Mouse (Mus musculus) G1E-ER4 (cell line): ENCODE data around the gene Exoc2. TPM values are rescaled to one million over a fixed set of nuclear protein-coding genes. Genes with fewer than 3 reads are reported as not detected.

Experiments used
- GATA1 ChIP-seq: IDR thresholded peaks from one replicate; pipeline ENCODE4 v1.8.0; 2012; ENCODE audit warnings: low read length, inconsistent platforms
- polyA plus RNA-seq: library from polyadenylated mRNA; stranded (reverse); fragments of >175 nt; gene quantifications from 2 replicates; pipeline ENCODE4 v1.2.3, GENCODE M21; 2012

Gene Exoc2
- polyA plus RNA-seq, 1 experiment: 6.0 TPM

DNA sequence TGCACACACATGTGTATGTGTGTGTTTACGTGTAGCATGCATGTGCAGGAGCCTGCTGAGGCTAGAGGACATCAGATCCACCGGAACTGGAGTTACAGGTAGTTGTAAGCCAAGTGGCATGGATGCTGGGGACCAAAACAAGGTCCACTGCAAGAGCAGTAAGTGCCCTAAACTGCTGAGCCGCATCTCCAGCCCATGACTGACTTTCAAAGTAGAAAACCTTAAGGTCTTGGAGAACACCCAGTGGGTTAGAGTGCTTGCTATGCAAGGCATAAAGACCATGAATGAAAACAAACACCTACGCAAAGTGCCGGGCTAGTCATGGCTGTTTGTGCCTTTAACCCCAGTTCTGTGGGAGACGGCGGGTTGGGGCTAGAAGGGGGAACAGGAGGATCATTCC is 147.4 kb downstream of the Exoc2 start:
- no peak for TF ChIP-seq GATA1

DNA sequence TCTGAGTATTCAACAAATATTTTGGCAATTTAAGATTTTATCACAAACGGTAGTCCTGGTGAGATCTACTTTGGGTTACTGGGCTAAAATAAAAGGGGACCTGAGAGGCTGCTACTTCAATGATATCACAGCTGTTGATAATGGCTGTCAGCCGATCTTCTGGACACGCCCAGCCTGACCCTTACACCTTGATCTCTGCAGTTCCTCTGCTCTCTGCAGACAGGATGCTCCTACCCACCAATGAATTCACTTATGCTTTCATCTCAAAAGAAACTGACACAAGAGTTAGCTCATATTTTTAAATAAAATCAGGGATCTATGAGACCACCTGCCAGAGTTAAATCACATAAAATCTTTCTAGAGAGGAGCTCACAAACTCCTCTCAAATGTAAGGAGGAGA is 149.0 kb downstream of the Exoc2 start:
- no peak for TF ChIP-seq GATA1

DNA sequence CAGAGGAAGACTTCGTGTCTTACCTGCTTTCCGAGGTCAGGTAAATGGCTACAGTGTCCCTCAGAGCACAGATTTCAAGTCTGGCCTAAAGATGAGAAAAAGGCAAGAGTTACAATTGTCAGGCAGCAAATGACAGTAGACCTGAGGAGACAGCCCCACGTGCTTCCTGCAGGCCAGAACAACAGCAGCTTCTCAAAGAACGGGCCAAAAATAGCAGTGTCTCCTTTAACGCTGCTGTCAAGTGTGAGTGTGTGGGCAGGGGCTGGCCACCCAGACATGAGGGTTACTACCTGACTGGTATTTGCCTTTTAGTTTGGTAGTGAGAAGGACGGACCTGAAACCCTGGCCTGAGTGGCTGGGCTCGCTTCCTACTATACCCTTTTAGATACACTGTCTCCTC is 153.3 kb downstream of the Exoc2 start:
- TF ChIP-seq GATA1: no peak

DNA sequence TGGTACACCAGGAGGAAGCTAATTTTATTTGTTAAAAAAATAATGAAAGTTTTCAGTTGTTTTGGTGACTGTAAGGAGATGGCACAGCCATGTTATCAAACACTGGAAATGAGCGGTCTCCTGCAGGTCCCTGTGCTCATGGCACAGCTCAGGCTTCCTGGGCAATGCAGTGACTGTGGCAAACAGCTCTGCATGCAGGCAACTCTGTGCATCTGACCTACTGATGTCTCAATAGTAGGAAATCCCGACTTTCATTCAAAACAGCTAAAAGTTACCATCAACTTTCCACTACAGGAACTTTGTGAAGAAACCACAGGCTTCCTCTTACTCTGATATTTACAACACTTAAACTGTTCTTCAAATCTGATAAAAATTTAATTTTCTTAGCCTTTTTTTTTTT is 154.0 kb downstream of the Exoc2 start:
- no peak for TF ChIP-seq GATA1

DNA sequence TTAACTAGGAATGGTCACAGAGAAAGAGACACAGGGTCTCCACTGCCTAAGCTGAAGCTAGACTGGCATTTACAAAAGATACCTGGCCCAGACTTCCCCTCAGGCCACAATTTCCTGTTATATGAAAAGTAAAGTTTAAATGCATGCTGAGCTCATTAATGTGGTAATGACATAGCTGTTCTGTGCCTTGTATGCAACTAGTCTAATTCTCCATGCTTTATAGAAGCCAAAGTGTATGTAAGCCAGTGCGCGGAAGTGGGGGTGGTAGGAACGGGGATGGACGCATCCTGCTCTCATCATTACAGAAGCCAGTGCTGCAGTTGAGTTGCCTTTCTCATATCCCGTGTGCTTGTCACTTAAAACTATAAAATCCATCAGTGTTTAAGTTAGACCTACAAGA is 156.5 kb downstream of the Exoc2 start:
- no peak for TF ChIP-seq GATA1

DNA sequence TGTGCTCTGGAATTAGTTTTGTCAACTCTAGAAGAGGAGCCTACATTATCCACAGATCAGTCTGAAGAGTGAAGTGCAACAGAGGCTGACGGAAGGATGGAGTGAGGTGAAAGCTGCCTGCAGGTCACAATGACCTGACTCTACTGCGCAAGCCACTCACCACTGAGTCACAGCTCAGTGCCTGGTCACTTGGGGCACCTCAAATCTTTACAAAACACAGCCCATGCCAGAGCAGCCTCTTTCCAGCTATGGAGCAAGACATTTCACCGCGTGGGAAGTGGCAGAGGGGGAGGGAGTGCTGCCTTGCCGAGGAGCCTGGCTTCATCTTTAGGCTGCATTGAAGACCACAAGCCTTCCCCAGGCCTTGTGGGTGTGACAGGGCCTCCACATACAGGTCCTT is 159.6 kb downstream of the Exoc2 start:
- no peak for TF ChIP-seq GATA1

DNA sequence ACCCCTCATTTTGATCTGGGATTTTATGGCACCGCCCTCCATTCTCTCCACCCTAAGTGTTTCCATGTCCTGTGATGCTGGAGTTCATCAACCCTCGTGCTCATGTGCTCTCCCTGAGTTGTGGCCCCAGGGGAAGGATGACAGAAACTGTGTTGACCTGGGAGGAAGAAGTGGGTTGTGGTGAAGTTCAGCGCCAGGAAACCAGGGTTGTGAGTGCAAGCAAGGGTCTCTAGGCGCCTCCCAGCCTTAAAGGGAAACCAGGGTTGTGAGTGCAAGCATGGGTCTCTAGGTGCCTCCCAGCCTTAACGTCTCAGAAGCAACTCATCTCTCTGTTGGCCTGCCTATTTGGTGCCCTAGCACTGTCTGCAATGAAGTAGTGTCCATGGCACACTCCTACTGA is 160.4 kb downstream of the Exoc2 start:
- no peak for TF ChIP-seq GATA1

DNA sequence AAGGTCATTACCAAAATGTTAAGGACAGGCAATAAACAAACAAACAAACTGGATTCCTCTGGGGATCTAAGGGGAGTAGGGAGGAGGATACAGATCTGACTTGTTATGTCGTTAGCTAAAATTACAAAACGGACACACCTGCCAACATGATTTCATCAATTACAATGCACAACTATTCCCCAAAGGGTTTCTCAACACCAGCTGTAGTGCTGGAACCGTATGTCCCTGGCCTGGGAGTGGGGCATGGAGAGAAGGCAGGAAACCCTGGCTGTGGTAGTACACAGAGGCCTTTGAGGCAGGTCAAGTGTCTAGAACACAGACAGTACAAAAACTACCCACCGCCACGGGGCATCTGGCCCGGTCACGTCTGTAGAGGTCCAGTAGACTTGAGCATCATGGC is 164.7 kb downstream of the Exoc2 start:
- no peak for TF ChIP-seq GATA1

DNA sequence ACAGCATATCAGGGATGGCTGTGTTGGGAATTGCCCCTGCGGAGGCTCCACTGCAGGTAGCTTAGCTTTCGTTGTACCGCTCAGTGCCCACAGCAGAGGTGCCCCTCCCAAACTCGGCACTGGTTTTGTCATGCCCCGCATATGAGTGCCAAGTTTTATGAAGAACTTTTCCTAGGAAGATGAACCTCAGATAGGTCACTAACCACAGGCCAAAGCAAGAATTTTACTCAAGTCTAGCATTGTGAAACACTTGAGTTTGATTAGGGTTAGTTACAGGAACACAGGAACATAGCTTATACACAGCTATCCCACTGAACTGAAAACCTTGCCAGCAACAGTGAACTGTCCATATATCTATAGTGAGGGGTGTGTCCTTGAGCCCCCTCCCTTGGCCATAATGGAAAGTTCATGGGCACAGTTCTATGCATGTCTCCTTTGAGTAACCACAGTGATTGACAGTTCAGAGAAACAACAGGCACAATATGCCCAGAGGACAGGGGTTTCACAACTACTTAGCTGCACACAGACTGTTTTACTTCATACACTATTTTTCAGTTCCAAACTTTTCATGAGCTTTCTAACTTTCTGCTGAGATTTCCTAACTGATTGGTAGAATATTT is 171.4 kb downstream of the Exoc2 start:
- TF ChIP-seq GATA1: no peak

DNA sequence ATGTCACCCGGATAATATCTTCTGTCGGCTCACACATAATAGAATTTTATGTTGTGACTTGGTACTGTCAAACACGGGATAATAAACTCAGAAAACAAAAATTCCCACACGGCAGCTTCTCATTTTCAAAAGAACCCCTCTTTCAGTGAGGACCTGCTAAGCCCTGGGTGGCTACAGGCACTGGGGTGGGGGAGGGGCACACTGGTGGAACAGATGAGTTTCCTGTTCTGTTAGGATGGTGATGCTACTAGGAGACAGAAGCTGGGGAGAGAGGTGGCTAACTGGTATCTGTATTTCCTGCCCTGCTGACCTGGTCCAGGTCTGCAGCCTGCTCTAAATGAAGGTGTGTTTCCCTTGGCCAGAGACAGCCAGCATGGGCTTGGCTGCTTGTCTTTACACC is 172.0 kb downstream of the Exoc2 start:
- no peak for TF ChIP-seq GATA1

DNA sequence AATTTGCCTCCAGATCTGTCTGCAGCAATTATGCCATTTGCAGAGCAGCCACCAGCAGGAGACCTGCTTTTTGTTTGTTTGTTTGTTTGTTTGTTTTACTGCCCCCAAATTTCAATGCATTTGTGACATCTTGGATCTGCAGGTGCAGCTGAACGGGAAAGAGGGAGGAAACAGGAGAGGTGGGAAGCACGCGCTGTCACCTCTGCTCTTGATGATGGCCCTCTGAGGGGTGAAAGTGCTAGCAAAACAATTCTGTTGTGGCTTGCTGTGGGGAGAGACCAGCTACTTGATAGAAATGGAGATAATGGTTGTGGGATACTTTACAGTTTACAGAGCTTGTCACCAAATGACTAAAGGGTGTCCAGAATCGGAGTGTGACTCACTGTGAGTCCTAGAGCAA is 177.9 kb downstream of the Exoc2 start:
- no peak for TF ChIP-seq GATA1

DNA sequence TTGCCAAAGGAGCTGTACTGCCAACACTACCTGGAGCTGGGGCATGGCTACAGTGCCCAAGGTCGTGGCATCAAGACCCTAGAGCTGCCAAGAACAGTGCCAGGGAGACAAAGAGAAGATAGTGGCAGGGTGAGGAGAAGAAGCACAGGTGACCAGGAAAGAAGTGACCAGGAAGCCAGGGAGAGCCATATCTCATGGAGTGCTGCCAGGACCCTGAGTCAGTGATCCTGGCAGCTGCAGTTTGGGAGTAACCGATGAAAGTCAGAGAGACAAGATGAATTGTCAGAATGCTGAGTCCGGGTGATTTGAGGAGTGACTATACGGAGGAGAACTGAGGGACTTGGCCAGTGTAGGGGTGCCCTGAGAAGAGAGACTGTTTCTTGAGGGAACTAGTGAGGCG is 180.3 kb downstream of the Exoc2 start:
- TF ChIP-seq GATA1: no peak

DNA sequence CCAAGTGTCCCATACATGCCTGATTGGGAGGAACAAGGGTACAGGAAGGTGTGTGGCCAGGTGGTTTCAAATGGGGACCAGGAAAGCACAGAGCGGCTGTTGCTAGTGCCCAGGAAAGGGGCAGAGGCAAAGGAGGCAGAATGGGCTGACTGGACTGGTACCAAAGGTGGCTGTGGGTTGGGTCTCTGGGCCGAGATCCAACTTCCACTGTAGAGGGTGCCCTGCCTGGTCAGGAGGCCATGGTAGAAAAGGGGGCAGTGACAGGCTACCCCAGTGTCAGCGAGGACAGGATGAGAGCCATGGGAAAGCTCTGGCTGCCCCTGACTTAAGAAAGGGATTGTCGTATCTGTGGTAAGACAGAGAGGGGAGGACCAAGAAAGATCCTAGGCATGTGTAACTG is 180.7 kb downstream of the Exoc2 start:
- no peak for TF ChIP-seq GATA1

DNA sequence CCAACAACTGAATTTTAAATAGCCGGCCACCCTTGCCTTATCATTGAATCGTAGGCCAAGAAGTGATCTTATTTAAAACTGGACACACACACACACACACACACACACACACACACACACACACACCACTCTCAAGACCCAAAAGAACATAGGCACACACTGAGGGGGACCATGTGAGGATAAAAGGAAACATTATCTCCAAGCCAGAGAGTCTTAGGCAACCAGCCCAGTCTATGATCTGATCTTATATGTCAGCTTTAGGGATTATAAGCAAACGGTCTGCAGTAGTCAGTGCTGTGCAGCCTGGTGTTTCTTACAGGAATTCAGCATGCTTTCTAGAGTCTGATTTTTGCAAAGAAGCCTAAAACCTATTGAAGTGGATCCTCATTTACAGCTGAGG is 181.2 kb downstream of the Exoc2 start:
- no peak for TF ChIP-seq GATA1

DNA sequence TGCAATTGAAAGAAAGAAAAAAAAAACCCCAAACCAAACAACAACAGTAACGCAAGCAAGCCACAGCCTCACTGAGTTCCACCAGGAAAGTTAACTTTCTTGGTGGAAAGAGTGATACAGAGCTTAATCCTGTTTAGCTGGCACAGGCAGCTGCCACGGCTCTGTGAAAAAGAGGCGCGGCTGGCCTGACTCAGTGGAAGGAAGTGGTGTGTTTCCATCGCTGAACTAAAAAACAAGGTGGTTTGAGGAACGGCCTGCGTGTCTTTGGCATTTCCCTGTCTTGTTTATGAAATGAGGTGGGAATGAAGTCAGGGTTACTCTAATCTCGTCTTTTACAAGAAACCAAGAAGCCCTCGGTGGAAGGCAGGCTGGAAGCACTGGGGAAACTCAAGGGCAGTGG is 181.6 kb downstream of the Exoc2 start:
- no peak for TF ChIP-seq GATA1

DNA sequence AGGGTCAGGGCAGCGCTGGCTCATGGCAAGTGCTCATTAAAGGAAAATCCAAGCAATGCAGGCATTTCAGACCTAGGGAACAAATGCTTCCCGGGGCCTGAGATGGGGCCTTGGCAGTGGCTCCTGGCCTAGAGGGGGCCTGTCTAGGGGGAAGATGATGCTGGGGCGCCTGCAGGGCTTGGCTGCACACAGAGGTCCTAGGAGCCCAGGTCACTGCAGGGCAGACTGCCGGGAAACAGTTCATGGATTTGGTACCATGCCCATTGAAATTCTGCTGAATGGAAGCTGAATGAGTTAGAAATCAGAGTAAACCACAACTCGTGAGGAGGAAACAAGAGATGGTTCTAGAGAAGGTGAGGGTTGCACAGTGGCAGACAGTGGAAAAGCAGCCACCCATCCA is 183.9 kb downstream of the Exoc2 start:
- TF ChIP-seq GATA1: no peak

DNA sequence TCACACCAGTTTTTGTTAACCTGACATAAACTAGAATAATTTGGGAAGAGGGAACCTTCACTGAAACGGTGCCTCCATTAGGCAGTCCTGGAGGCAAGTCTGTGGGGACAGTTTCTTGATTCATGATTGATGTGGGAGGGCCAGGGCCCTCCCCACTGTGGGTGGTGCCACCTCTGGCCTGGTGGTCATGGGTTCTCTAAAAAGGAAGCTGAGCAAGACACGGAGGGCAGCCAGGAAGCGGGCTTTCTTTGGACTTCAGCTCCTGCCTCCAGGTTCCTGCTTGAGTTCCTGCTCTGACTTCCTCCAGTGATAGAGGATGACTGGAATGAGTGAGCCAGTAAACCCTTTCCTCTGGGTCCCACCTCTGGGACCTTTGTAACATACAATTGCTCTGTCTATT is 185.5 kb downstream of the Exoc2 start:
- TF ChIP-seq GATA1: no peak

DNA sequence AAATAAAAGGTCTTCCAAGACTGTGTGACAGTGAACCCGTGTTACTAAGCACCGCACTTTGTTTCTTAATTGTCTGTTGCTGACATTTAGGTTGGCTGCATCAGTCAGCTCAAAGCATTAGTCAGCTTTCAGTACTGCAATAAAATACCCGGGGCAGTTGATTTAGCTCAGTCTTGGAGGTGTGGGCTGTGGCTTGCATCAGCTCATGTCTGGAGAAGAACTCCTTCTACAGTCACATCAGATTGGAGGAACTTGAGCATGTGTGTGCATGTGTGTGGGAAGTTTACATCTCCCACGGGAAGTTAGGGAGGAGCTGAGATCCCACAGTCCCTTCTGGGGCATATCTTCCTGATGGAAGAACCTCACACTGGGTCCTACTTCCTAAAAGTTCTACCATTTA is 185.9 kb downstream of the Exoc2 start:
- no peak for TF ChIP-seq GATA1
